Mouse (Mus musculus) frontal cortex, postnatal 14 days (tissue): ENCODE data around the gene Sbno2.
A peak's percentile ranks its signal among the peaks of the same experiment; 100 is the strongest.
"Not testable (repeated sequence)": the region's sequence is repeated elsewhere in the genome, so short reads cannot be mapped to it uniquely, and the experiment has no call there.

ENCODE experiments used
- DNase-seq, 2 experiments: peaks; one replicate each; pipeline ENCODE4 v3.0.0; 2022; ENCODE audit warnings: low spot score in 2 of 2

Sbno2 gene

DNA sequence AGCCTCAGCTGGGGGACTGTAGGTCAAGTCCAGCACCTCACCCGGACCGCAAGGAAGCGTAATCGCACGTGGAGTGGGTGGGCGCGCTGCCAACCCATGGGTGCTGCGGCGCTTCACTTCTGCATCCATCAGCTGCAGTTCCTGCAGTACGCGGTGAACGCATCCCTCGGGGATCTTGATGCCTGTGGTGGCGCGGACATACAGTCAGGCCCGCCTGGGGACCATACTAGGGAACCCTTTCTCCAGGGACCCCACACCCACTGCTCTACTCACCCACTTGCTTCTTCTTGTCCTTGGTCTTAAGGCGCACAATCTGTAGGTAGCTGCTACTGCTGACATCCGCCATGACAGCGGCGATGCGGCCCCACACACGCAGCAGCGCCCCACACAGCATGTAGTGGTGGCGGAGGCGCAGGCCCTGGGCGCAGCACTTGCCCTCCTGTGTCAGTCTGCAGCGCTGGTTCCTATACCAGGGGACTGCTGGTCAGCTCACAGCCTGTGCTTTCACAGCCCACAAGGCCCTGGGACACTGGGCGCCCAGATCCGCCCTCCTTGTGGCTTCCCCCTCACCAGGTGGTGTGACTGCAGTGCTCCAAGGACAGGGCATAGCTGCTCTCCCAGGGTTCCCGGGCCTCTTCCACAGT is 47.6 kb downstream of the Sbno2 start:
- DNase-seq, result no peak

DNA sequence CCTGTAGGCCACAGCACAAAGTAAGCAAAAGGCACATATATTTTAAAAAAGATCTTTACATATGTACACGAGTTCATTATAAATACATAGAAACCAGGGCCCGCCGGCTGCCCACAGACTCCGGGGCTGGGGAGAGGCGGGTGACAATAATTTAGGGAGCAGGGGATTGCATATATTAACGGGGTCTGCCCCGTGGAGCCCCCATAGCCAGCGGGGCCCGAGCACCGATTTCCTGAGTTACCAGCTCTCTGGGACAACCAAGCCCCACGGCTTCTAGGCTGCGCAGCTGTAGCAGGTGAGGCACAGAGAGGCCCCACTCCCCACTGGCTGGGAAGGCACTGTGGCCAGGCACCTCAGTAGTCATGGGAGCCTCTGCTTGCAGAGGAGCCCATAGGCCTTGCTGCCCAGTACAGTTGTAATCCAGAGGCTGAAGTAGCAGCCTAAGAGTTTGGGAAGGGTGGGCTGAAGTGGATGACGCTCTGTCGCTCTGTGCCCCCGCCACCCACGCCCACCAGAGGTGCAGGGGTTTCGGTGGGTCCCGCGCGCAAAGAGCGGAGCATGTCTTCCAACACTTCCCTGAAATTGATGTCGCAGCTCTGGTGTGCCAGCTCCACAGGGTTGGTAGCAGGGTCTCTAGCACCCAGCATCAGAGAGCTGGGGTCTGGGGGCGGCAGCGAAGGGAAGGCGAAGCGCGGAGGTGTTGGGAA is 48.2 kb downstream of the Sbno2 start:
- no peak for DNase-seq

DNA sequence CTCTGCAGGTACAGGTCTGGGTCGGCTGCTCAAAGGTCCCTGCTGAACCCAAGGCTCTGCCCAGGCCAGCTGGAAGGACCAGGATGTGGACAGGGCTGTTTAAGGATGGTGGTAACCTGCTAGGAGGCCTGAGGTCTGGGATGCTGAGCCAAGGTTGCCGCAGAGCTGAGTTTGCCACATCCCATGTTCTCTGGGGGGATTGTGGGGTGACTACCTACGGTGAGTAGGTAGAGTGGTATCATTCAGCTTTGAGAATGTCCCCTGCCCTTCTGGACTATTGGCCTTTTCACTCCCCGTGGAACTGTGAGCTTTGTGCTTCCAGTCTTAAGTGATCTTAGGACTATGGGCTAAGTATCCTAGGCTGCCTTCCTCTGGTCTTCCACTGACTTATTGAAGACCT is 48.9 kb downstream of the Sbno2 start:
- DNase-seq, result no peak

DNA sequence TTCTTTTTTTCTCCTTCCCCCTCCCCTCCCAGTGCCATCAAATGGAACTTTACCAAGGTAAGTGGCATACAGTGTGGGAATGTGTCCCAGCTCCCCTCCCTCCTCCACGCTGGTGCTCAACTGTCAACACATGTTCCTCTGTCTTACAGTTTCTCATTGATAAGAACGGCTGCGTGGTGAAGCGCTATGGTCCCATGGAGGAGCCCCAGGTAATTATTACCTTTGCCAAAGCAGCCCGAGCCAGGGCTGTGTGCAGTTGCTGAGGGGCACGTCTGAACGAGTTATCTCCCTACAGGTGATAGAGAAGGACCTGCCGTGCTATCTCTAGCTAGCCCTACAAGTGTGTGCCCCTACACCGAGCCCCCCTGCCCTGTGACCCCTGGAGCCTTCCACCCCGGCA is 49.5 kb downstream of the Sbno2 start:
- no peak for DNase-seq

DNA sequence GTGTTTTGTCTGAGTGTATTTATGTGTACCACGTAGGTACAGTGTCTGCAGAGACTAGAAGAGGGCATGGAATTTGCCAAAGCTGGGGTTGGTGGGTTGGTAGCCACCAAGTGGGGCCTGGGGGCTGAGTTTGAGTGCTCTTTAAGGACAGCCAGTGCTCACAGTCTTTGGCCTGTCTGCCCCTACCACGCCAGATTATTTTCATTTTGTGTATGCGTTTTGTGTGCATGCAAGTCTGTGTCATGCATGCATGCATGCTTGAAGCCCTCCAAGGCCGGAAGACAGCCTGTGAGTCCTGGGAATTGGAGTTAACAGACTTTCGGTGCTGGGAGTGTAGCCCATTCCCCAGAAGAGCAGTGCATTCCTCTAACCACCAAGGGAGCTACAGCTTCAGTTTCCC is 50.0 kb downstream of the Sbno2 start:
- DNase-seq, result no peak

DNA sequence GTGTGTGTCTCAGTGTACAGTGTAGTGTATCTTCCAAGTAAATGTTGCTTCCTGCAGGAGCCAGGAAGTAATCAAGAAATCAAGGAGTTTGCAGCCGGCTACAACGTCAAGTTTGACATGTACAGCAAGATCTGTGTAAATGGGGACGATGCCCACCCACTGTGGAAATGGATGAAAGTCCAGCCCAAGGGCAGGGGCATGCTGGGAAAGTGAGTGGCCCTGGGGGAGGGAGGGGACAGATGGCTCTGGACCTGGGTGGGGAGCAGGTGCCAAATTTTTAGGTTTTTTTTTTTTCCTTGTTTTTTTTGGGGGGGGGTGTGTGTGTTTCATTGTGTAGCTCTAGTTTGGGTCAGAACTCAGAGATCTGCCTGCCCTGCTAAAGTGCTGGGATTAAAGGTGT is 50.5 kb downstream of the Sbno2 start:
- DNase-seq, result not testable (repeated sequence)

DNA sequence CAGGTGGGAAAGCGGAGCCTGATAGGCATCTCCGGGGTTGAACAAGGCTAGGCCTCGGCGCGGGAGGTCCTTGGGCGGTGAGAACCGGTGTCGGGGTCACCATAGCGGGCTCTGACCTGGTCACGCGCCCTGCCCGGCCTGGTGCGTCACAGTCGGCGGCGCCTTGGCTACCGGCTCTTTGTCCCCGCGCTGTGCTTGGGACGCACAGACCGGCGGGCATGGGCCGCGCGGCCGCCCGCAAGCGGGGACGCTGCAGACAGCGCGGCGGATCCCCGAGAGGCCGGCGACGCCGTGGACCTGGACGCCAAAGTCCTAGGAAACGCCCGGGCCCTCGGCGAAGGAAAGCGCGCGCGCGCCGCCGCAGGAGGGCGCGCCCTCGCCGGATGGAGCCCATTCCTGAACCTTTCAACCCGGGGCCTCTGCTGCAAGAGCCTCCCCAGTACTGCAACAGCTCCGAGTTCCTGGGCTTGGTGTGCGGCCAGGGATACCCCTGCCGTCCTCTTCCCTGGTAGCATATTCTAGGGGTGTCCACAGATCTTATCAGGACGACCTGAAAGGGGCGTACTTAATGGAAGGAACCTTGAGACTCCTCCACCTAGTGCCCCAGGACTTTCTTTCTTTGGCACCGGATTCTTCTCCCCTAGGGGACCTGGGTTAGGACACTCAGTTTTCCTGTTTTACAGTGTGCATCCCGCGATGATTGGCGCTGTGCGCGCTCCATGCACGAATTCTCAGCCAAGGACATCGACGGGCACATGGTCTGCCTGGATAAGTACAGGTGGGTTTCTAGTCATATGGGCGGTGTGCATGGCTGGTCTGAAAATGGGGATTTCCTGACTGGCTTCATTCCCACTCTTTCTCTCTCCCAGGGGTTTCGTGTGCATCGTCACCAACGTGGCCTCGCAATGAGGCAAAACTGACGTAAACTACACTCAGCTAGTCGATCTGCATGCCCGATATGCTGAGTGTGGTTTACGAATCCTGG is 51.2 kb downstream of the Sbno2 start:
- peak in 1 of 2 experiments; percentile 51 for DNase-seq

DNA sequence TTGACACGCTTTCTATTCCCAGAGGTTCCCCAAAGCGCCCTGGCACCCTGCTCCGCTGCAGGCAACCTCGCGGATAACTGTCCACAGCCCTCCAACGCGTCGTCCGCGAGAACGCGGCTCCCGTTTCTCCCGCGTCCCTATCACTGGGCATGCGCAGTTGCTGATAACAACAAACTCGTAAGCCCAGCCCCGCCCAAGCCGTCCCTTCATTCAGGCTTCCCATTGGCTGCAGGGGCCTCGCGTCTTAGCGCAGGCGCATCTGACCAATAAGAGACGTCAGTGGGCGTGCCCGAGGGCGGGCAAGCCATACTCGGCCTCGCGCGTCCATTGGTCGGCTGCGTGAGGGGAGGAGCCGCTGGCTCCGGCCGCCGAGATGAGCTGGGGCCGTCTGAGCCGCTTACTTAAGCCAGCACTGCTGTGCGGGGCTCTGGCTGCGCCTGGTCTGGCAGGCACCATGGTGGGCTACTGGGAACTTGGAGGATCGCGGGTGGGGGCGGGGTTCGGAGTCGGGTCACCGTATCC is 52.1 kb downstream of the Sbno2 start:
- peak; percentile 99 for DNase-seq

DNA sequence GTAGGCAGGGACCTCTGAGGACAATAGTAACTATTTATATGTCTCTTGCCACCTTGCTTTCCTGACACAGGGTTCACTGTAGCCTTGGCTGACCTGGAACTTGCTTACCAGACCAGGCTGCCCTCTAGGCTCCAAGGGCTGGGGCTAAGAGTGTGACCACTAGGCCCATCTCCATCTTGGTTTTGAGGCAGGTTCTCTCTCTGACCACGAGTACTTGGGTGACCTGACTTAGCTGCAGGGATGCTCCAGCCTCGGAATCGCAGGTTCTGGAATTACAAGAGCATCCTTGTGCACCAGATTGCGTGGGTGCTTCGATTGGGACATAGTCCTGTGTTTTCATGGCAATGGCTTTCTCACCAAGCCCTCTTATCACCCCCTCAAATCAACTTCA is 53.0 kb downstream of the Sbno2 start:
- no peak for DNase-seq

DNA sequence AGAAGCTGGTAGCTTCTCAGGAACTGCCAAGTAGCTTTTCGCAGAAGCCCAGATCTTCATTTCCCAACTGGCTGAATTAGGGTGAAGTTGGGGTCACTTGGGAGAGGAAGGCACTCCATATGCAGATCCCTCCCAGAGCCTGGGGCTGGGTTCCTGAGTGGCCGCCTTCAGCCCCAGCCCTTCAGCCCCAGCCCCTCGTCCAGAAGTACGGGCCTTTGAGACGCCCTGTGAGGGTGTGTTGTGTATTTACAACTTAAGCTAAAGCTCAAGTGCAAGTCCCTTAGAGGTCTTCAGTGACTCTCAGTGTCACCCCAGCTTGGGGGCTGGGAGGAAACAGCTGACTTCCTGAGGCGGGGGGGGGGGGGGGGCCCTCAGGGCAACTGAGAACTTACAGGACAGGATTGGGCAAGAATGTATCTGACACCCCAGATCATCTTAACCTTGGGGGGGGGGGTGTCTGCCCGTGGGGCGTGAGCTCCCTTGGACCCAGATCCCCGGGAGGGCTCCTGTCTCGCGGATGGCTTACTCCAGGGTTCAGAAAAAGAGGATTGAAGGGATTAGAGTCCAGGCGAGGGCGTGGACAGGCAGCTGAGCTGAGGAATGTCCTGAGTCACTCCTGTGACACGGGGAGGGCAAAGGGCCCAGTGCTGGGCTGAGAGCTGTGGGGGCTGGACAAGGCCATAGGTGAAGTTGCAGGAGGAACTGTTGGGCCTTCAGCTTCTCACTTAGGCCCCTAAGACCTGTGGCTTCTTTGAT is 53.6 kb downstream of the Sbno2 start:
- DNase-seq, result no peak

DNA sequence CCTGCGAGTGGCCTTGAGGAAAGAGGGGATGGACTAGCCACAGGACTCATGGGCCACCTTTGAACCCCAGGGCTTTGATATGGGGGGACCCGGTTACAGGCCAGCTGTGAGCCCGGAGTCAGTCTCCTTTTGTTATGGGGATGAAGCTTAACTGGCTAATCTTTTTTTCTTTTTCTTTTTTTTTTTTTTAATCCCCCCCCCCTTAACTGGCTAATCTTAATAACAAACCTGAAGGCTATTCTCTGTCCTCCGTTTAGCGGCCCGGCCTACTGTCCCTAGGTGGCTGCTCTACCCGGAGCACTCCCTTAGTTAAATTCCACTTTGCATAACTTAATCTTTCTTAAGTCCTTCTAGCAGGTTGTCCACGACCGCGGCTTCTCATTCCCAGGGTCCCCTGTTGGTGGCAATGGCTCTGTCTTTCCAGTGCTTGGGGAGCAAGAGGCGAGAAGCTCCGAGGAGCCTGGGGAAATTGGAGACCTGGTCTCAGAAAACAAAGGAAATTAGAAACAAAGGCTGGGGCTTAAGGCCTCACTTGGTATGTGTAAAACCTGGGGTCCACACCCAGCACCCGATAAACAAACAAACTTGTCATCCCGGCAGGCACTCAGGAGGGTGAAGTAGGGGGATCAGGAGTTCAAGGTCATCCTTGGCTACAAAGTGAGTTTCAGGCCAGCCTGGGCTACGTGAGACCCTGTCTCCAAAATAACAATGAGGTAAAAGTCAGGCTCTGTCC is 54.3 kb downstream of the Sbno2 start:
- no peak for DNase-seq

DNA sequence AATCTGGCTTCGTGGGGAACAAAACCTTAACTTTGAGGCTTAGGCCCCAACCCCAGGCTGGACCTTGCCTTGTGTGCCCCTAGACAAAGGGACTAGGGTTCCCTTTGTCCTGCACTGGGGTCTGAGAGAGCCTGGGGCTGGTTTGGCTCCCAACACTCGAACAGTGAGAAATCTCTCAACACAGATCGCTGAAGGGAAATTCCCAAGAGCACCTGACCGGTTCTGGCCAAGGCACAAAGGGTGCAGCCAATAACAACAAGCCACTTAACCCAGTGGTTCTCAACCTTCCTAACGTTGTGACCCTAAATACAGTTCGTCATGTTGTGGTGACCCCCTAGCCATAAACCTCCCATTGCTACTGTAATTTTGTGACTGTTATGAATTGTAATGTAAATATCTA is 55.1 kb downstream of the Sbno2 start:
- no peak for DNase-seq

DNA sequence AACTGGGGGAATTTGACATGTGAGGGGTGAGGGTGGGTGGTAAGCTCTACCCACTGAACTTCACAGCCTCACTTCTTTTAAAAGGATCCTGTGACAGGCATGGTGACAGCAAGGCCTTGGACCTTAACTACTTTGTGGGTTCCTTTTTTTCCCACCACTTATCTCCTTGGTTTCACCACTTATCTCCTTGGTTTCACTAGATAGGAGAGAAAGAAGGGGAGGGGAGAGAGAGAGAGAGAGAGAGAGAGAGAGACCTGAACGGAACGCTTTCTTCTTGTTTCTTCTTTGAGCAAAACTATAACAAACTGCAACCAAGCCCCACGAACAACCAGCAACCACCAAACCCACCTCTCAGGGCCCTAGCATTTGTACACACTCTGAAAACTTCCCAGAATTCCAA is 56.5 kb downstream of the Sbno2 start:
- no peak for DNase-seq

DNA sequence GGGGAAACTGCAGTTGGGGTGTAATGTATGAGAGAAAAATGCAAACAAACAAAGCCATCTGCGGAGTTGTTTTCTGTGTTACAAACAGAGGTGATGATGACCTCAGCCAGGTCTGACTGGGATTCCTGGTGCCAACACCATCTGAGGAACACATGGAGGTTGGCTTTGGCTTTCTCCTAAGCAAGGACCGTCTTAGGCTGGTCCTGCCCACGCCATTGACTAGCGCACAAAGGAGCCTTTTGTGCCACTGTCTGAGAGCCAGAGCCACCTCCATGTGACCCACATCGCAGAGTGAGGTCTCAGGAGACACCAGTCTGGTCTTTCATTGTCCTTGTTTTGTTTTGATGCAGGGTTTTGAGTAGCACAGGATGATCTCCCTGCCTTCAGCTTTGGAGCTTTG is 57.0 kb downstream of the Sbno2 start:
- DNase-seq, result no peak

DNA sequence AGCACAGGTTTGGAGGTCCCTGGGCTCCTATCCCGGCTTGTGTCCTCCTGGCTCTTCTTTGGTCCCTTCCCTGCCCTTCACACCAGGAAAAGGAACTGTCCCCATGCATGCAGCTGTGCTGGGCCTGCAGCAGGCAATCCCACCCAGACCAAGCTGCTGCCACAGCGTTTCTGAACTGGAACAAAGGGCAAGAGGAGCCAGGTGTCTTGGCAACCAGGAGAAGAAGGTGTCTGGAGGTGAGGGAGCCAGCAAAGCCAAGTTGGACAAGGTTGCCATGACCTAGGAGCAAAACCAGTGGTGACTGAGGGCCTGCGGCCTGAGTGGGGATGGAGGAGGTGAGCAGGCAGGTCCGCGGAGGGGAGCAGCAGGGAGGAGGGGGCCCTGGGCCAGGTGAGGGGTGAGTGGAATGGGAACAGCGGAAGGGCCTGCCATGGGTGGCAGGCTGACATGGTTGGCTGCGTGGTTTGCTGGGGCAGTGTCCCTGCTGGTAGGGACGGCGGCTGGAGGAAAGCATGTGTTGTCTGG is 58.3 kb downstream of the Sbno2 start, which contains the start of gene Gpx4:
Gene Gpx4, plus strand, starts transcription at position 126 of the 525 bp plus-strand sequence.
- no peak for DNase-seq

DNA sequence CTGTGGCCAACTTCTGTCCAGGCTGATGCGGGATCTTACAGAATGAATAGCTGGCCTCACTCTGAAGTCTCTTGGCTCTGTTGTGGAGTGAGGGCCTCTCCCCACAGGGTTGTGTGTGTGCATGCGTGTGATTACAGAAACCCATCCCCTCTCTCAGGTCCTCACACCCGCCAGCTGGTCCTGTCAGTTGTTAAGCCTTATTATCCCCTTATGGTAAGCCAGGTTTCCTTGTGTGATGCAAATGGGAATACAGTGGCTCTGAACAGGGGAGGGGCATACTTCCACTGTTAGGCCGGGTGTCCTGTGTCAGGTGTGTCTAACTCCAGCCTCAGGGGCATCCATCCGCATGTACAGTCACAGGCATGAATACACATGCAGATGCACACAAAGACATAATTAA is 59.6 kb downstream of the Sbno2 start:
- DNase-seq, result no peak

DNA sequence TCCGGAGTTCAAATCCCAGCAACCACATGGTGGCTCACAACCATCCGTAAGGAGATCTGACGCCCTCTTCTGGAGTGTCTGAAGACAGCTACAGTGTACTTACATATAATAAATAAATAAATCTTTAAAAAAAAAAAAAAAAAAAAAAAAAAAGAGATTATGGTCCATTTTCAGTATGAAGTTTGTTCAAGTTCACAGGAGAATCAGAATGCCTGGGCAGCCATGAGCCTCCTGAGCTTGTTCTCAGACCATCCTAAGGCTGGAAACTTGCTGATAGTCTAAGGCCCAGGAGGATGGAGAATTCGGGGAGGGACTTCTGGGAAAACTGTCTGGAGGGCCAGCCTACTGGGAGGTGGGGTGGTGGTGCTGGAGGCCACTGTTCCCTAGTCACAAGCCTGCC is 60.0 kb downstream of the Sbno2 start:
- DNase-seq, result not testable (repeated sequence)

DNA sequence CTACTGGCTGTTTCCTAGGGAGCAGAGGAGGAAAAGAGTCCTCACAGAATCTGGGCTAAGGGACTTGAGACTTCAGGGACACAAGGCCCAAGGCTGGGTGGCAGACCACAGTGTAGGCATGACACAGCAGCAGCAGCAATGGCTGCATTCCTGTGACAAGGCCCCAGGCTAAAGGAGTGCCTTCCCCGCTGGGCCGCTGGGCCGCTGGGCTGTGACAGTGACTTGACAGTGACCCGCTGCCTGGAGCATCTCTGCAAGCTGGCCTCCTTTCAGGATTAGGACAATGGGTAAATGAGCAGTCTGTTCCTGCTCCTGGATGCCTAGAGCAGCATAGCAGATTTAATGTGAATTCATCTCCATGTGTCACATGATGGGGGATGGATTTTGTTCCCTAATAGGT is 61.3 kb downstream of the Sbno2 start:
- no peak for DNase-seq

DNA sequence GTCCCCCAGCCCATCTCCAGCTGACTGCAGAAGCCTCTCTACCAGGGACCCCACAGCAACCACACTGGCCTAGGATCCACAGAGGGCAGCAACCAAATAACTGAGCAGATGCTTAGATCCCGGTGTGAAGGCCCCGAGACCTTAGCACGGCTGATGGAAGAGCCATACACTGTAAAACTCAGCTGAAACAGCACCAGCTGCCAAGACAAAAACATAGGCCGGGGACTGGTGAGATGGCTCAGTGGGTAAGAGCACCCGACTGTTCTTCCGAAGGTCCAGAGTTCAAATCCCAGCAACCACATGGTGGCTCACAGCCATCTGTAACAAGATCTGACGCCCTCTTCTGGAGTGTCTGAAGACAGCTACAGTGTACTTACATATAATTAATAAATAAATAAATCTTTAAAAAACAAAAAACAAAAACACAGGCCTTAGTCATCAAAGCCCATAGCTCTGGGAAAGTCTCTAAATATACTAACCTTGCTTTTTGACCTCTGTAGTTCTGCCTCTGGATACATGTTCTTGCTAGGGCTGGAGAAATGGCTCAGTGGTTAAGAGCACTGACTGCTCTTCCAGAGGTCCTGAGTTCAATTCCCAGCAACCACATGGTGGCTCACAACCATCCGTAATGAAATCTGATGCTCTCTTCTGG is 63.8 kb downstream of the Sbno2 start:
- not testable (repeated sequence) for DNase-seq

DNA sequence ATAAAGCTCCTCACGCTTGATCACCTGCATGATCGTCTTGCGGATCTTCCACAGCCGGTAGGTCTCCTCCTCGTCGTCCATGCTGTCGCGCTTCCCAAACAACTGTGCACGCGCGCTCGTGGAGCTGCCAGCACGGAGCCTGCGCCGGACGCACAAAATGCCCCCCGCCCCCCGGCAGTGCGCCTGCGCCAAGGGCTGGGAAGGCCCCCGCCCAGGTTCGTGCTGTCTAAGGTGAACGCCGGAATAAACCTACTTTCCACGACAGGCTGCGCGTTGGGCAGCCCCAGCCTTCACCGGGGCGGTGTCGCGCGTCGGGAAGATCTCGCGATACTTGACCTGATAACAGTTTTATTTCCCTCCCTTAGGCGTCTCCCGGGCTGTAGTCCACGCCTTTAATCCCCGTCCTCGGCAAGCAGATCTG is 65.8 kb downstream of the Sbno2 start, which contains the start of gene Polr2e:
Gene Polr2e, minus strand, starts transcription at position 237 of the 421 bp plus-strand sequence.
- DNase-seq, result peak; percentile 96 to 98
